Mouse (Mus musculus) left cerebral cortex, postnatal 4 days (tissue): ENCODE results near the gene Snai3. TPM values are rescaled to one million over a fixed set of nuclear protein-coding genes. Genes with fewer than 3 reads are reported as not detected.
A peak's percentile ranks its signal among the peaks of the same experiment; 100 is the strongest.

Experiments used
- DNase-seq: peaks from one replicate; pipeline ENCODE4 v3.0.0-alpha.2; 2022
- intact Hi-C: fragments of 180-260 bp; cut with DNase I; formaldehyde crosslinking; loops from one replicate; pipeline ENCODE4 v1.15.1; 2025
- microRNA-seq: library from miRNA; unstranded; fragments of <30 nt; microRNA quantifications from one replicate; pipeline ENCODE4 v1.2.0, GENCODE M21; 2022
- total RNA-seq, 2 experiments: library from RNA; stranded (reverse); gene quantifications; 2 replicates each; pipeline ENCODE4 v1.2.3; 2021

The Snai3 gene
- total RNA-seq, 2 experiments from 2014 or later, result not detected

DNA sequence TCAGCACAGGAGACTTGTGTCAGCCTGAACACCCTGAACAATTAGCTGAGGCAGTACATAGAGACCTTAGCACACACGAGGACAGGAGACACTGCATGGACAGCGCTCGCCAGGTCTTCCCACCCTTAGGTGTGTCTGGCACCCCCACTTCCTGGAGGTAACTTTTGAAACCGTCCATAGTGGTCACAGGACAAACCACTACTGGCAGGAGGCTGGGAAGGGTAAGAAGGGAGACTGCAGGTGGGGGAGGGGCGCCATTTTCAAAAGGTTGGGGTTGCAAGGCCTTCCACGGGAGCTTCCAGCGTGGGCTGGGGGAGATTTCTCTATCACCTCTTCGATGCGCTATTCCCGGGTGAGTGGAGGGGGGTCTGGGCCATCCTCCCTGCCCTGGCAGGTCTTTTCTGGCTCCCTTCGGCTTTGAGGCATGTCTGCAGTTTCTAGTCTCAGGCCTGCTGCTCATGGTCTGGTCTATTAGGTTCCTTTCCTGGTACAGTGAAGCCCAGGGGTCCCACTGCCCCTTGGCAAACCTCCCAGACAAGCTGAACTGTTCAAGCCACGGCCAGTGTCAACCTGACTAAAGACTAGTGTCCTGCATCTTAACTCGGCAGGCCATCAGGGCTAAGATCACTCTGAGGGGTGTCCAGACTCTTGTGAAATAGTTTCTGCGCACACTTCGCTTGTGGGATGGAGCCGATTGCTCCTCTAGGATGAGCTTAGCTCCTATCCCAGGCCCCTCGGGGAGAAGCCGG, 28.7 kb downstream of the Snai3 start:
- DNase-seq, result peak; percentile 43
- intact Hi-C loops, result no loop called here

DNA sequence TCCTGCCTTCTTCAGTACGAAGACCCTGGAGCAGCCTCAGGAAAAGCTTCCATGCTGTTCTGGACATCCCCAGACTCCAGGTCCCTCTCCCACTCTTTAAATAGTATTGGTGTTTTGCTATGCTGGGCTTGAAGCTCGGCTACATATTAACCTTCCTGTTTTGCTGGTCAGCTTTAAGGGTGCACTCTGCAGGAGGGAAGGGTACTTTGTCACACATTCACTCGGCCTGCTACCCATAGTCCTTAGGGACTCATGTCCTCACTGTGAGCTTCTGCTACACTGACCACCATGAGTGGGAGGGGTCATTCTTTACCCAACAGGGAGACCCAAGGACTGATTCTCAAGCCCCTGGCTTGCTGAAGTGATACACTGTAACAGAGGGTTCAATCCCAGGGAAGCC, 29.9 kb downstream of the Snai3 start:
- intact Hi-C loops, result no loop called here
- no peak for DNase-seq

DNA sequence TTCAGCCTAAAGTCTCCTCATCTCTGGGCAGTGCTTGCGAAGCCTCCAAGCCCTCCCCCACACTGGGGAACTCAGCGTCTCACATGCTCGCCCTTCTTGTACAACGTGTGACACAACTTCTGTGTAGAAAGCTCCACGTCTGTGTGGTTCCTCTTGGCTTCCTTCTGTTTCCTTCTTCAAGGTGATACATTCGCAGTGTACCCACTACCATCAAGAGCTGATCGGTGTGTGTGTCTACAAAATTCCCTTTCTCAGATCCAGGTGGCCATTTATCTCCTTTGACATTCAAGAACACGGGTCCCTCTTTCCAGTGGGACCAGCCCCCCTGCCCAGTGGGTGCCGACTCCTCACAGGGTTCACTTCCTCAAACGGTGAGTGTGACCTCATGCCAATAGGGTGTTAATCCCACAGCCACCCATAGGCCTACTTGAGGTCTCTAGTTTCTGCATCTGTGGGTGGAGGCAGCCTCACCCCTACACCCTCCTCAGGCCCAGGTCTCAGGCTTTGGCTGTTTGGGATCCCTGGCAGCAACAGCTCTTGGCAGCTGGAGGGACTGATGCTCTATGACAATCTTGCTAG, 30.4 kb downstream of the Snai3 start:
- intact Hi-C loops, result no loop called here
- DNase-seq, result no peak

DNA sequence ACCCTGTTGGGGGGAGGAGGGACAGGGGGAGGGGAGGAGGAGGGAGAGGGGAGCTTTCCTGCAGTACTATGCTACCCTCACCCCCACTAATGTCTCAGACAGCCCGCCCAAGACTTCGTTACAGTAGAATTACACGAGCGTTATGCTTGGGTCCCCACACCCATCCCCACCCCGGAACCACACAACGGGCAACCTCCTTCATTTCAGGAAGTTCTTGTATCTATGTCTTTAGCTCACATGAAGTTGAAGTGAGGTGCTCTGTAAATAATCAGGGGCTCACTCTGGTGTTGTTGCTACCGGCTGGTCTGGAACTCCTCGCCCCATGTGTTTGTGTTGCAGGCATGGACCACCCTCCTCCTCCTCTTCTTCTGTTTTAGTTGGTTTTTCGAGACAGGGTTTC, 32.4 kb downstream of the Snai3 start:
- DNase-seq, result no peak
- intact Hi-C loops, result no loop called here

DNA sequence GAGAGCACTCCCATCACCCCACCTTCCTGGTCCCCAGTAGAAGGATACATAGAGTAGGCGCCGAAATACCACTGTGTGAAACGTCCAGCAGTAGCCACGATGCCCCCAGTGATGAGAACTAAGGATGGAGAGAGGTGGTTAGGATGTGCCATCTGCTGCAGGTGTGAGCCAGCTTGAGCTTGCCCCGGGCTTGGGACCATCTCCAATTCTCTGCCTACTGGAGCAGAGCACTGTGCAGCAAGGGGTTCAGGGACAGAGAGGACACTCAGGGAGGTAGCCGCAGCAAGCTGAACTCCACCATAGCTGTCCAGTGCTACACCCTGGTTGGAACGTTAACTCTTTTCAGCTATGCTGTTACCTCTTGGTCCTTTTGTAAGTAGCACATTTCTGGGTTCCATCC, 32.9 kb downstream of the Snai3 start:
- peak; percentile 41 for DNase-seq
- intact Hi-C loops, result no loop called here

DNA sequence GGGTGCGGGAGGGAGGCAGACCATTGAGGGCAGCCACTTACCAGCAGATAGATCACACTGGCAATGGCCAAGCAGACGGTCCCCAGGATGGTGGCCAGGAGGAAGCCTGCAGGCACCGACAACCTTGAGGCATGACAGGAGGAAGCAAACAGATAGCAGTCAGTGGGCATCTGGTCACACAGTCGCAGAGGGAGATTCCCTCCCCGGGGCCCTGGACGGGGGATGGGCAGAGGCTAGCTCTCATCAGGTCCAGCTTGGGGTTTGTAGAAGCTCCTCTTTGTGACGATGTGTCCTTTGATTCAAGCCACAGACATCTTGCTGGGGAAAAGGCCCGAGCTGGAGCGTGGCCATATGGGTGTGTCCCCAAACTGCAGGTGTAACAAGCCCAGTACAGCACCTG, 34.4 kb downstream of the Snai3 start:
- intact Hi-C loops, result no loop called here
- no peak for DNase-seq

DNA sequence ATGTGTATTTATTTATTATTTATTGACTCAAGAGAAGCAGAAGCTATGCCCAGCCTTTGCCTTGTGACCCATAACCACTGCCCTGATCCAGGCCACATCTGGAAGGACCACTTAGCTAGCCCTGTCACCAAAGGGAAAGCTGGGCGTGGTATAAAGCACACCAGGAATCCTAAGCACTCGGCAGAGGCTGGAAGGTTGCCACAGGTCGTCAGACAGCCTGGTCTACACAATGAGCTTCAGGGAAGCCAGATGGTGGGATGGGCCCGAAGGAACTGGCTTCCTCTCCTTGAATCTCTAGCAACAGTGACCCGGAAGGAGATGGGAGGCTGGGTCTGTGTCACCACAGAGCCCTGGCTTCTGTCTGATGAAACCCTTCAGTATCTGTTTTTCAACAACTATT, 36.9 kb downstream of the Snai3 start:
- peak; percentile 73 for DNase-seq
- intact Hi-C loops, result no loop called here

DNA sequence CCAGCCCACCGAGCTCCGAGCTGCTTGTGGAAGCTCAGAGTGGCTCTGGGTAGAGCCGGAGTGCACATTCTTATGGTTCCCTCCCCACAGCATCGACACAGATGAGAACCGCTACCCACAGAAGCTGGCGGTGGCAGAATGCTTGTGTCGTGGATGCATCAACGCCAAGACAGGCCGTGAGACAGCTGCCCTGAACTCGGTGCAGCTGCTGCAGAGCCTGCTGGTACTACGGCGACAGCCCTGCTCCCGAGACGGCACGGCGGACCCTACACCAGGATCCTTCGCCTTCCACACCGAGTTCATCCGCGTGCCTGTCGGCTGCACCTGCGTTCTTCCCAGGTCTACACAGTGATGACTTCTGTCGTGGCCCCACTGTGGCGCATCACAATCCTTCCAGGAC, 37.3 kb downstream of the Snai3 start:
- intact Hi-C loops, result no loop called here

DNA sequence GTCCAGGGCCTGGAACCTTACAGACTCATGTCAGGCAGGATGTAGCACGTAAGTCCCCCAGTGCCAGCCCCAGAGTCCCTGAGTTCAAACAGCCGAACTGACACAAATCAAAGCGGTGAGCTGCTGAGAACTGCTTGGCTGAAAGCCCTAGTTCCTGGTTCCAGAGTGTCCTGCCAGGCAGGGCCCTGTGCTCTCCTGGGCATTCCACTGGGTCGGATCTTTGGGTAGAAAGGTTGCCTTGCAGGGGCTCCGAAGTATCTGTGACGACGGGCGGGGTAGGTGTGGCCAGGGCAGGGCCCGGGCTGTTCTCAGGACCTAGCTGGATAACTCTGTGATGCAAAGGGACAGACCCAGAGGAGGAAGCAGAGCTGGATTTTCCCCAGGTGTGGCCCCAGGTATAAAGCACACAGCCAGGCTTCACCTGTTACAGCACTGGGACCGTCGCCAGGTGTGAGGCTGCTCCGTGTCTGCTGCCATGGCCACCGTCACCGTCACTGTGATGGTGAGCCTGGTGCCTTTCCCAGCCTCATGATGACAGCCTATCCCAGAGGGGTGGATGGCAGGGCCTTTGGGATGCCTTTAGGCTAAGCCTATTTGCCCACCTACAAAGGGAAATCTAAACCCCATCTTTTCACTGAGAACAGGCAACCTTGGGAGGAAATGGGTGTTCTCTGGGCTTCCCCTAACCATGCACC, 39.0 kb downstream of the Snai3 start, which contains the start of gene Il17c:
Gene Il17c, plus strand, starts transcription at position 645 of the 695 bp plus-strand sequence.
- no peak for DNase-seq
- intact Hi-C loops, result no loop called here

More for the DNA sequence above, 37.3 kb downstream of the Snai3 start:
- DNase-seq, result no peak

DNA sequence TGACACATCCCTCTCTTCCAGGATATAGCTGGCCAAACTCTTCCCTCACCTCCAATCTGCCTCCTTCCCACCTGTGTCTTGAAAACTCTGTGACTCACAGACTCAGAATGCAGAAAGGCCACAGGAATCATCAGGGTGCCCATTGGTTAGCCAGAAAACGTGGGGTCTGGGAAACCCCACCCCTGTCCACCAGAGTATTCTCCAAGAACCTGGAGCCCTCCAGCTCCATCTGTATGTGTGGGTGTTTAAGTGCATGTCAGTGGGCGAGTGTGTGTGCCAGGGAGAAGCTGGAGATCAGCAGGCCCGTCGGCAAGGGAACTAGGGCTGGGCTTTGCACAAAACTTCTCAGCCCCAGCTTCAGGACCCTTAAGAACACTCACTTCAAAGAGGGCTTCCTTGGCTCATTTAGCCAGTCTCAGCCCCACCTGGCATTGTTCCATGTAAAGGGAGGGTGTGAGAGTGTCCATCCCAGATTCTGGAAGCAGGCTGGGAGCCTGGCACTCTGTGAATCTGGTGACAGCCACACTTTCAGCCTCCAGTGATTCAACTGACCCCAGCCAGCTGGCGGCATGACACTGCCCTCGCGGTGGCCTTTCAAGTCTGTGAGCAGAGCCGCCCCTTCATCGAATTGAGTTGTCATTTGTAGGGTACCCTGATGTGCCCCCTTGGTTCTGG, 40.5 kb downstream of the Snai3 start:
- DNase-seq, result peak; percentile 74
- intact Hi-C loops, result no loop called here

DNA sequence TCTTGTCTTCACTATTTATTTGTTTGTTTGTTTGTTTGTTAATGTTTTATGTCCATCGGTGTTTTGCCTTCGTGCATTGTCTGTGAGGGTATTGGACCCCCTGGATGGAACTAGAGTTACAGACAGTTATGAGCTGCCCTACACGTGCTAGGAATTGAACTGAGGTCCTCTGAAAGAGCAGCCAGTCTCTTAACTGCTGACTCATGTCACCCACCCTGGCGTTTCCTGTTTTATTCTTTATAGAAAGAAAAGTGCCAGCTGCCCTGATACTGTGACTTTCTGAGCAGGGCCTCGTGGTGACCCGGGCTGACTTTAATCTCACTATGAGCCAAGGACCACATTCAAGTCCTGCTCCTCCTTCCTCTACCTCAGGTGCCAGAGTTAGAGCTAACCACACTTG, 45.0 kb downstream of the Snai3 start:
- DNase-seq, result no peak
- intact Hi-C loops, result no loop called here

DNA sequence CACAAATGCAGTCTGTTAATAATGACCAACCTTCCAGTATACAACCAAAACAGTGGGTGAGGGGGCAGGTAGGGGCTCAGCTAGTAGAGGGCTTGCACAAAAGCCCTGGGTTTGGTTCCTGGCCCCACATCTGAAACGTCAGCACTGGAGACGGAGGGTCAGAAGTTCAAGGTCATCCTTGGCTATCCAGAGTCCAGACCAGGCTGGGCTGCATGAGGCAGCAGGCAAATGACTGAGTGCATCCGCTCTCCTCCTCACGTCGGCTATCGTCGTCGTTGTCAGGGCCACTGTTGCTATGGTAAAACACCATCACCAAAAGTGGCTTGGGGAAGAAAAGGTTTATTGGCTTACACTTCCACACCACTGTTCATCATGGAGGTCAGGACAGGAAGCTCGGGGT, 46.2 kb downstream of the Snai3 start:
- intact Hi-C loops, result no loop called here
- no peak for DNase-seq

DNA sequence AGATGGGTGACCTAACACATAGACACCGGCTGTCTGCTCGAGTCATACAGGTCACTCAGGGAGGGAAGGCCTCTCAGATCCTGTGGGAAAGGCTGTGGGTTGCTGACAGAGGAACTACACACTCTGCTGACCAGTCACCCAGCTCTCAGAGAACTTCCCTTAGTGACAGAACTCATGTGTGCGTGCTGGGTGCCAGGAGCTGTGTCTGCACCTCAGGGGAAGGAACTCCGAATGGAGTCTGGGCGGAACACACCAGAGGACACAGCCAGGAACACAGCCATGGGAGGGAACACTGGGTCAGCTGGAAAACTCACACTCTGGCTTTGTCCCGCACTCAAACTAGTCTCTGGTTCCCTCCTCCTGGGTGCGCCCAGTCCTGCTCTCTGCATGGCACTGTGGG, 52.9 kb downstream of the Snai3 start:
- DNase-seq, result no peak
- intact Hi-C loops, result no loop called here

DNA sequence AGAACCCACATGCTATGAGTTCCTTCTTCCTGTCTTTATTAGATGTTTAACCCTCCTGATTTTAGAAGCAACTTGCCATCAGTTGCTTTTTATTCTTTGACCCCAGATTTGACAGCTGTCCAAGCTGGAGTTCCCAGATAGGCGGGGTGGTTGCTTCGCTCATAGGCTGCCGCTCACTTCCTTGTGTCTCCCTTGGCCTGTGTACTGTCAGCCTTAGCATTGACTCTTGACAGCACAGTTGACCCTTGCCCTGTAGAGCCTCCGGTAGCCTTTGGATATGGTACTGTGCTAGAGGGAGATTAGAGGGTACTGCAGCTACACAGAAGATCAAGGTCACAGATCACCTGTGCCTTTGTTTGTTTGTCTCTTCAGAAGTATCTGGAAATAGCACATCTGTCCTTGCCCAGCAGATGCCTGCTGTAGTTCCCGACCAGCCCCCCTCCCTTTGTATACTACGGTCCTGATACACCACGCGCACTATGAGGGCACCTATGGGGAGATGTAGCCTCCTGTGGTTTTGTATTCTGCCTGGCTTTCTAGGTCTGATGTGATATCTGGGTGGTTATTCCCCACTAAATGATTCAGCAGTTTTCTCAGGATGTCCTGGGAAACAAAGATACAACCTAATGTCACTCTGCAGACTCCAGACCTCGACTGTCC, 55.3 kb downstream of the Snai3 start:
- intact Hi-C loops, result no loop called here
- DNase-seq, result no peak

Small RNAs within 50 kb of the gene (microRNA-seq; reads per million reads assigned to microRNA genes)
- not detected for gene Gm24366

Other genes starting within 250 kb of the Snai3 start
- gene Zfpm1, start 178.6 kb downstream of the Snai3 start, total RNA-seq, result 10 to 100 TPM in 1 of 2 experiments, 1 to 10 TPM in 1; 8.6 to 12.2 TPM
- gene Trhr2, start 100.0 kb downstream of the Snai3 start, total RNA-seq, result 1 to 10 TPM in 1 of 2 experiments, under 1 TPM in 1; 0.66 to 1.3 TPM
- gene Zc3h18, start 84.1 kb downstream of the Snai3 start, total RNA-seq, result 10 to 100 TPM; 47.9 to 49.3 TPM
- under 1 TPM in 1 of 2 experiments, not detected in 1; 0.52 TPM for gene Il17c, start 38.7 kb downstream of the Snai3 start, total RNA-seq
- 10 to 100 TPM in 1 of 2 experiments, 1 to 10 TPM in 1; 8.8 to 10.1 TPM for gene Cyba, start 27.8 kb downstream of the Snai3 start, total RNA-seq
- gene Mvd, start 17.3 kb downstream of the Snai3 start, total RNA-seq, result 10 to 100 TPM; 68.7 to 78.2 TPM
- 10 to 100 TPM; 21.8 to 24.1 TPM for gene Rnf166, start 15.3 kb upstream of the Snai3 start, total RNA-seq
- gene Ctu2, start 15.4 kb upstream of the Snai3 start, total RNA-seq, result 10 to 100 TPM; 46.2 to 49.4 TPM
- 10 to 100 TPM; 19.9 to 20.6 TPM for gene Piezo1, start 90.6 kb upstream of the Snai3 start, total RNA-seq
- gene Cdt1, start 107.3 kb upstream of the Snai3 start, total RNA-seq, result 1 to 10 TPM; 5.9 to 6.9 TPM
- 100 to 1,000 TPM; 101 to 102 TPM for gene Aprt, start 116.2 kb upstream of the Snai3 start, total RNA-seq
- 10 to 100 TPM; 10.3 to 10.7 TPM for gene Galns, start 150.7 kb upstream of the Snai3 start, total RNA-seq
- gene Trappc2l, start 150.9 kb upstream of the Snai3 start, total RNA-seq, result 10 to 100 TPM; 63.8 to 74.6 TPM
- not detected for gene Pabpn1l, start 162.0 kb upstream of the Snai3 start, total RNA-seq
- 10 to 100 TPM; 20.7 to 20.8 TPM for gene Cbfa2t3, start 238.4 kb upstream of the Snai3 start, total RNA-seq